Mouse (Mus musculus) MEL (cell line): ENCODE measurements around the gene Mthfs. TPM values are rescaled to one million over a fixed set of nuclear protein-coding genes. Genes with fewer than 3 reads are reported as not detected.
A peak's percentile ranks its signal among the peaks of the same experiment; 100 is the strongest.
"Not testable (repeated sequence)": the region's sequence is repeated elsewhere in the genome, so short reads cannot be mapped to it uniquely, and the experiment has no call there.

Source experiments
- DNase-seq: peaks from one replicate; pipeline ENCODE4 v3.0.0; 2011; ENCODE audit warnings: low read depth, low spot score
- H3K27ac ChIP-seq: 2 replicates; pipeline ENCODE4 v1.5.1; 2012; ENCODE audit warnings: low read depth, mild to moderate bottlenecking, control low read depth, low read length, moderate library complexity; ENCODE audit not compliant: control insufficient read depth
- H3K27me3 ChIP-seq, 2 experiments: fragments of 150-350 bp in 1 of 2; sonication (generic) in 1 of 2; 2 replicates each; pipeline ENCODE4 v1.6.1; 2012; ENCODE audit warnings: low read length in 2 of 2, mild to moderate bottlenecking in 2 of 2, improper control_type of control experiment in 1 of 2, moderate library complexity in 1 of 2; ENCODE audit not compliant: insufficient read depth in 2 of 2, control insufficient read depth in 1 of 2
- H3K36me3 ChIP-seq, 2 experiments: 2 replicates each; pipeline ENCODE4 v1.6.1; 2012 to 2014; ENCODE audit warnings: low read length in 2 of 2, improper control_type of control experiment in 1 of 2, inconsistent platforms in 1 of 2, mild to moderate bottlenecking in 1 of 2; ENCODE audit not compliant: insufficient read depth in 2 of 2, control insufficient read depth in 1 of 2
- H3K4me1 ChIP-seq, 2 experiments: fragments of 150-350 bp in 1 of 2; sonication (generic) in 1 of 2; 2 replicates each; pipeline ENCODE4 v1.6.1; 2012; ENCODE audit warnings: low read length in 2 of 2, improper control_type of control experiment in 1 of 2, mild to moderate bottlenecking in 1 of 2; ENCODE audit not compliant: insufficient read depth in 2 of 2, control insufficient read depth in 1 of 2
- H3K4me3 ChIP-seq, 2 experiments: fragments of 150-350 bp in 1 of 2; sonication (generic) in 1 of 2; 2 replicates each; pipeline ENCODE4 v1.5.1; 2012; ENCODE audit warnings: low read depth in 2 of 2, low read length in 2 of 2, mild to moderate bottlenecking in 2 of 2, moderate library complexity in 2 of 2, control low read depth in 1 of 2, improper control_type of control experiment in 1 of 2; ENCODE audit not compliant: control insufficient read depth in 1 of 2, insufficient read depth in 1 of 2
- H3K79me2 ChIP-seq: 2 replicates; pipeline ENCODE4 v1.6.1; 2012; ENCODE audit warnings: mild to moderate bottlenecking, low read length, moderate library complexity; ENCODE audit not compliant: control insufficient read depth, poor library complexity, insufficient read depth
- H3K9ac ChIP-seq: 2 replicates; pipeline ENCODE4 v1.6.1; 2012; ENCODE audit warnings: low read depth, mild to moderate bottlenecking, control low read depth, low read length, moderate library complexity; ENCODE audit not compliant: control insufficient read depth, poor library complexity, severe bottlenecking
- H3K9me3 ChIP-seq: fragments of 150-350 bp; sonication (generic); replicated peaks from 2 replicates; pipeline ENCODE4 v1.6.1; 2012; ENCODE audit warnings: mild to moderate bottlenecking, low read length, improper control_type of control experiment, moderate library complexity; ENCODE audit not compliant: insufficient read depth
- BHLHE40 ChIP-seq: IDR thresholded peaks from 2 replicates; pipeline ENCODE4 v1.6.1; 2012; ENCODE audit warnings: low read depth, mild to moderate bottlenecking, inconsistent platforms, low read length, improper control_type of control experiment, borderline replicate concordance
- E2F4 ChIP-seq: IDR thresholded peaks from 2 replicates; pipeline ENCODE4 v1.6.1; 2011; ENCODE audit warnings: low read depth, low read length, improper control_type of control experiment, borderline replicate concordance
- EP300 ChIP-seq, 2 experiments: IDR thresholded peaks; 2 replicates each; pipeline ENCODE4 v1.6.1; 2011; ENCODE audit warnings: improper control_type of control experiment in 2 of 2, low read length in 2 of 2, low read depth in 1 of 2, mild to moderate bottlenecking in 1 of 2
- HCFC1 ChIP-seq: IDR thresholded peaks from 2 replicates; pipeline ENCODE4 v1.6.1; 2012; ENCODE audit warnings: low read depth, mild to moderate bottlenecking, inconsistent platforms, low read length, improper control_type of control experiment, moderate library complexity
- KAT2A ChIP-seq: conservative IDR thresholded peaks from 2 replicates; pipeline ENCODE4 v1.6.1; 2012; ENCODE audit warnings: low read depth, low read length, improper control_type of control experiment, inconsistent platforms
- MAFK ChIP-seq: IDR thresholded peaks from 2 replicates; pipeline ENCODE4 v1.6.1; 2011; ENCODE audit warnings: low read depth, mild to moderate bottlenecking, low read length, improper control_type of control experiment, borderline replicate concordance
- MAZ ChIP-seq: IDR thresholded peaks from 2 replicates; pipeline ENCODE4 v1.6.1; 2012; ENCODE audit warnings: low read depth, mild to moderate bottlenecking, inconsistent platforms, low read length, improper control_type of control experiment
- MXI1 ChIP-seq: IDR thresholded peaks from 2 replicates; pipeline ENCODE4 v1.6.1; 2011; ENCODE audit warnings: mild to moderate bottlenecking, low read depth, low read length, improper control_type of control experiment
- MYB ChIP-seq: IDR thresholded peaks from 2 replicates; pipeline ENCODE4 v1.6.1; 2011; ENCODE audit warnings: mild to moderate bottlenecking, low read depth, low read length, improper control_type of control experiment
- NELFE ChIP-seq: IDR thresholded peaks from 2 replicates; pipeline ENCODE4 v1.6.1; 2011; ENCODE audit warnings: low read depth, low read length, improper control_type of control experiment
- POLR2AphosphoS2 ChIP-seq: IDR thresholded peaks from 2 replicates; pipeline ENCODE4 v1.6.1; 2011; ENCODE audit warnings: low read length, improper control_type of control experiment
- POLR2AphosphoS5 ChIP-seq: IDR thresholded peaks from 2 replicates; pipeline ENCODE4 v1.6.1; 2012; ENCODE audit warnings: low read depth, borderline replicate concordance, mild to moderate bottlenecking, inconsistent platforms, low read length, moderate library complexity, mixed read lengths
- RAD21 ChIP-seq: IDR thresholded peaks from 2 replicates; pipeline ENCODE4 v1.6.1; 2011; ENCODE audit warnings: mild to moderate bottlenecking, low read depth, low read length, improper control_type of control experiment
- TAL1 ChIP-seq: IDR thresholded peaks from 2 replicates; pipeline ENCODE4 v1.6.1; 2012; ENCODE audit warnings: mild to moderate bottlenecking, inconsistent platforms, low read length, moderate library complexity, mixed read lengths
- TBP ChIP-seq: IDR thresholded peaks from 2 replicates; pipeline ENCODE4 v1.8.0; 2011; ENCODE audit warnings: low read depth, low read length, improper control_type of control experiment
- USF2 ChIP-seq, 2 experiments: IDR thresholded peaks; 2 replicates each; pipeline ENCODE4 v1.6.1; 2011 to 2012; ENCODE audit warnings: improper control_type of control experiment in 2 of 2, low read length in 2 of 2, borderline replicate concordance in 1 of 2, inconsistent platforms in 1 of 2, low read depth in 1 of 2, mild to moderate bottlenecking in 1 of 2; ENCODE audit not compliant: insufficient read depth in 1 of 2
- ZC3H11A ChIP-seq: IDR thresholded peaks from 2 replicates; pipeline ENCODE4 v1.6.1; 2012; ENCODE audit warnings: low read depth, mild to moderate bottlenecking, inconsistent platforms, low read length, improper control_type of control experiment
- ZMIZ1 ChIP-seq: IDR thresholded peaks from 2 replicates; pipeline ENCODE4 v1.6.1; 2012; ENCODE audit warnings: low read depth, mild to moderate bottlenecking, inconsistent platforms, low read length, improper control_type of control experiment, moderate library complexity
- polyA plus RNA-seq, 2 experiments: library from polyadenylated mRNA; stranded (reverse) in 1 of 2; unstranded in 1 of 2; fragments of >175 nt in 1 of 2; fragments of >200 nt in 1 of 2; gene quantifications; 2 replicates each; pipeline versions ENCODE4 v1.2.1 to v1.2.4; 2012; ENCODE audit warnings: low replicate concordance in 2 of 2, low read depth in 1 of 2; ENCODE audit not compliant: insufficient read length in 2 of 2, insufficient read depth in 1 of 2, missing spikeins in 1 of 2
- total RNA-seq: library from RNA; depleted of rRNA; stranded (reverse); fragments of 300-350 nt; gene quantifications from 2 replicates; pipeline ENCODE4 v1.2.3, GENCODE M21; 2012

Gene Mthfs
- total and polyA plus RNA-seq, 3 experiments, result 1.2 to 10.7 TPM; not detected in 1

GRCm38 (mm10) chr9:89238976-89239505, 28.6 kb downstream of the Mthfs start:
- H3K27me3 ChIP-seq, H3K27ac ChIP-seq, H3K4me3 ChIP-seq, DNase-seq, H3K4me1 ChIP-seq, H3K36me3 ChIP-seq, H3K9me3 ChIP-seq, H3K79me2 ChIP-seq, H3K9ac ChIP-seq: not testable (repeated sequence)

GRCm38 (mm10) chr9:89240516-89241019, 30.1 kb downstream of the Mthfs start:
- not testable (repeated sequence) for H3K4me1 ChIP-seq, H3K27ac ChIP-seq, H3K9ac ChIP-seq, H3K4me3 ChIP-seq, H3K27me3 ChIP-seq, H3K9me3 ChIP-seq, H3K79me2 ChIP-seq, H3K36me3 ChIP-seq, DNase-seq

GRCm38 (mm10) chr9:89253400-89253799, 42.9 kb downstream of the Mthfs start:
- H3K79me2 ChIP-seq, result no peaks in the 10 kb centered on the region
- TF ChIP-seq RAD21 (no peak), BHLHE40 (no peak)
- no peak overlapping the region for H3K4me3 ChIP-seq
- no peaks in the 10 kb centered on the region for H3K36me3 ChIP-seq
- DNase-seq, result no peak
- H3K27ac ChIP-seq, result no peak overlapping the region
- H3K9me3 ChIP-seq, result no peaks in the 10 kb centered on the region
- H3K9ac ChIP-seq, result no peak overlapping the region
- H3K27me3 ChIP-seq, result no peaks in the 10 kb centered on the region
- no peaks in the 10 kb centered on the region for H3K4me1 ChIP-seq

- no peaks in the 10 kb centered on the region for H3K36me3 ChIP-seq
- H3K9me3 ChIP-seq, result no peaks in the 10 kb centered on the region
- TF ChIP-seq TBP (no peak), RAD21 (no peak), EP300 (IDR thresholded peaks at IDR 0.05; ENCODE audit: low read depth in 1 of 2, low read length in 2 of 2) (peak in 1 of 2 experiments; percentile 44; a peak in 1 of 4 replicates), ZC3H11A (no peak), MXI1 (no peak), MAFK (no peak), E2F4 (no peak), USF2 (IDR thresholded peaks at IDR 0.05; ENCODE audit: borderline replicate concordance in 1 of 2, insufficient read depth in 1 of 2, low read depth in 1 of 2, low read length in 2 of 2) (no peak), HCFC1 (no peak), ZMIZ1 (no peak), NELFE (no peak), TAL1 (no peak), KAT2A (no peak), POLR2AphosphoS5 (no peak), POLR2AphosphoS2 (no peak), MAZ (peak; percentile 57; the same call in 1 of the 2 replicates), MYB (no peak)
Observed at GRCm38 (mm10) chr9:89256556-89257335, 46.3 kb downstream of the Mthfs start.

More at GRCm38 (mm10) chr9:89256556-89257335, 46.3 kb downstream of the Mthfs start:
- H3K27me3 ChIP-seq, result no peaks in the 10 kb centered on the region
- DNase-seq, result peak; percentile 21
- H3K9ac ChIP-seq, result no peak overlapping the region
- no peak overlapping the region for H3K27ac ChIP-seq
- no peaks in the 10 kb centered on the region for H3K4me1 ChIP-seq
- H3K79me2 ChIP-seq, result no peaks in the 10 kb centered on the region
- H3K4me3 ChIP-seq, result no peak overlapping the region
